Mouse (Mus musculus) spleen, adult 2 months (tissue): ENCODE data around the gene Hmg20a.

Source experiments
- CTCF ChIP-seq: fragments of 200-500 bp; IDR thresholded peaks from 2 replicates; pipeline ENCODE4 v1.5.1; 2011; ENCODE audit warnings: mild to moderate bottlenecking, inconsistent platforms; ENCODE audit not compliant: insufficient read depth, insufficient read length, insufficient replicate concordance; ENCODE audit errors: extremely low read depth
- POLR2A ChIP-seq: fragments of 200-500 bp; IDR thresholded peaks from 2 replicates; pipeline ENCODE4 v1.6.1; 2011; ENCODE audit warnings: low read depth, low read length, inconsistent platforms

DNA sequence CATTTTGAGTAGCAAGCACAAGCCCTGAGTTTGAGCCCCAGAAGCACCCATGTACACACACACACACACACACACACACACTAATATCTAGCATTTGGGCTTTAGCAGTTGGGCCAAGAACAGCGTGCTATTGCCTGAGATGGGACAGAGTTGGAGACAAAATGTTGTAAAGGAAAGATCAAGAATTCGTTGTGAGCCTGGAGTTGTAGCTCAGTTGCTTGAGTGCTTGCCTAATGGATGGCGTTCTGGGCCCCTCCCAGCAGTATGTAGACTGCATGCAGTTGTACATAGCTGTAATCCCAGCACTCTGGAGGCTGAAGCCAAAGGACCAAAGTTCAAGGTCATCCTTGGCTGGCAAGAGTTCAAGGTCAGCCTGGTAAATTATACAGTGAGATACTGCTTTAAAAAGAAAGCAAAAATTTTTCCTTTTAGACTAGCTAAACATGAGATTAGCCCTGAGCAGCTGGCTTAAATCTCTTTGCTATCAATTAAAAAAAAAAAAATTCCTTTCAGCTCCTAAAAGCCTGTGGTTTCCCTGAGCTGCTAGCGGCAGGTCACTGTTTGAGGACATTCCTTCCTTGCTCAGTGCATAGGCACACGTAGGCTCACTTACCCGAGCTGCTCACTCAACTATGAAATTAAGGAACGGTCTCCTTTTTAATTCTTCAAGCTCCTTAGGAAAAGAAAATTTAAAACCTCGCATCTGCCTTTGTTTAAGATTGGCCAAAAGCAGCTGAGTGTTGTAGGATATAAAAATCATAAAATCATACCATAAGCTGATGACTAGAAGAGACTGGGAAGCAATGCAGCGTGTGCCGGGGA lies 83.5 kb downstream of the Hmg20a start:
- TF ChIP-seq POLR2A (no peak), CTCF (no peak)
